Mouse (Mus musculus) right cerebral cortex, postnatal 4 days (tissue): ENCODE results near the gene Gm14685.
"Not testable (repeated sequence)": the region's sequence is repeated elsewhere in the genome, so short reads cannot be mapped to it uniquely, and the experiment has no call there.

Source experiments
- DNase-seq: peaks from one replicate; pipeline ENCODE4 v3.0.0-alpha.2; 2022

The Gm14685 gene

DNA sequence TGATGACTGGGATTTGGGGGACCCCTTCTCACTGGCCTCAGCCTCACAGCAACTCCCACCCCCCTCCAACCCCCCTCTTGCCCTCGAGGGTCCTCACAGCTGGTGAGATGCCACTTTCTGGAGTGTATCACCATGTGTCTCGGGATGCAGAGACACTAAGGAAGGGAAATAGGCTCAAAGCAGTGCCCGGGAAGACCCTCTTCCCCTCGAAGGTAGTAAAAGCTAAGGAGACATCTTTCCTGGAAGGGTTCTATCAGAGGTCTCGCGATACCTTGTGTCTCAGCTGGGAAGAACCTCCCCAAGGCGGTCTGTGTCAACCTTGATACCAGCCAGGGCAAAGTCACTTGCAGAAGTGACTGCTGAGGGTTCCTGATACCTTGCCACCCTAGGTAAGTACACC, at the start of gene Gm14685:
Gm14685 (plus strand) TSS at position 301 of the 400 bp plus-strand sequence.
- DNase-seq: not testable (repeated sequence)

DNA sequence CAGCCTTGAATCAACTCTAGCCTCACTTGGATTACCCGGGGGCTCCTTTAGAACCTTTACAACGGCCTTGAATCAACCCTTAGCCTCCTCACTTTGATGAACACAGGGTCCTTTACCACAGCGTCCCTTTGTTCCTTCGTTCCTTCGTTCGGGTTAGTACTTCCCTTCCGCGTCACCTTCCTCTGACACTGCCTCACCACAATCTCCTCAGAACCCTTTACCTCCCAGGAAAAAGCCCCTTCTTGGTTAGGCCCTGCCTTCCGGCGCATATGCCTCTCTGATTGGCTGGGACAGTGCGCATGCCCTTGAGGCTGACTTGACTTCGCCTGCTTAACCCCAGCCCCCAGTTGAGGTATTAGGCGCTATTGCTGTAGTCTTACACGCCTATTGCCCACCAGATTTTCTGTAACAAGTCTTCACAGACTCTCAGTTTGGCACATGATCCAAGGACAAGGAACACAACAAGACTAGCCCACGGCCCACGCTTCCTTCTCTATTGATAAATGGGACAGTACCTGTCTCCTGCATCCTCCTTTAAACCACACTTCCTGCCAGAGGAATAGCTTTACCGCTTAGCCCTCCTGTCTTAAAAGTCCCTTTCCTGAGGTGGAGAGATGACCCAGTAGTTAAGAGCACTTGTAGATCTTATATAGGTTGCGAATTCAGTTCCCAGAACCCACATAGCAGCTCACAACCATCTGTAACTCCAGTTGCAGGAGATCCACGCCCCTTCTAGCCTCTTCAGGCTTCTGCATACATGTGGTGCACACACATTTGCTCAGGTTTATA, 34.4 kb upstream of the Gm14685 start, which contains the start of gene Xlr4a:
Xlr4a (minus strand) TSS at position 212 of the 789 bp plus-strand sequence.
- DNase-seq: not testable (repeated sequence)

DNA sequence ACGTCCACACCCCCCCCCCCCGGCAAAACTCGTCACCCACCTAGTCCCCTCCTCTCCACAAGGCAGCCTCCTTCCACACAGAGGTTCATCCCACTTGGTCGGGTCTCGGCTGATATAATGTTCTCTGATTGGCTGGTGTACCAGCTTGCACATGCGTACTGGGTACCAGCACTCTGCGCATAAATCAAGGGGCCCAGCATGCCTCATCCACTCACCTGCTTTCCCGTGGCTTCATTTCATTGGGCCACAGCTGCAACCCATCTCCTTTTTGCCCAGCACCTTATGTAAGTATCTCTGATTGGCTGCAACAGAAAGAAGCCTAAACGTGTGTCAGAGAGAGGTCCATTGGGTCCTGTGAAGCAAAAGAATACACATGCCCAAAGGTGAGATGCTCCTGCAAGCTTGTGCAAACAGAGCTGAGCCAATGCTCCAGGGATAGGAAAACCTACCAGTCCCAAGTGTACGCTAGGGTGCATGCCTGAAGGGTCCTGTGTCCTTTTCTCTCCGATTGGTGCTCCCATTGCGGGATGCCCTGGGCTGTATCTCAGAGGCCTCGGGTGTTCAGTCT, 19.8 kb upstream of the Gm14685 start, which contains the start of gene Xlr3a:
Xlr3a (minus strand) TSS at position 155 of the 568 bp plus-strand sequence.
- not testable (repeated sequence) for DNase-seq

DNA sequence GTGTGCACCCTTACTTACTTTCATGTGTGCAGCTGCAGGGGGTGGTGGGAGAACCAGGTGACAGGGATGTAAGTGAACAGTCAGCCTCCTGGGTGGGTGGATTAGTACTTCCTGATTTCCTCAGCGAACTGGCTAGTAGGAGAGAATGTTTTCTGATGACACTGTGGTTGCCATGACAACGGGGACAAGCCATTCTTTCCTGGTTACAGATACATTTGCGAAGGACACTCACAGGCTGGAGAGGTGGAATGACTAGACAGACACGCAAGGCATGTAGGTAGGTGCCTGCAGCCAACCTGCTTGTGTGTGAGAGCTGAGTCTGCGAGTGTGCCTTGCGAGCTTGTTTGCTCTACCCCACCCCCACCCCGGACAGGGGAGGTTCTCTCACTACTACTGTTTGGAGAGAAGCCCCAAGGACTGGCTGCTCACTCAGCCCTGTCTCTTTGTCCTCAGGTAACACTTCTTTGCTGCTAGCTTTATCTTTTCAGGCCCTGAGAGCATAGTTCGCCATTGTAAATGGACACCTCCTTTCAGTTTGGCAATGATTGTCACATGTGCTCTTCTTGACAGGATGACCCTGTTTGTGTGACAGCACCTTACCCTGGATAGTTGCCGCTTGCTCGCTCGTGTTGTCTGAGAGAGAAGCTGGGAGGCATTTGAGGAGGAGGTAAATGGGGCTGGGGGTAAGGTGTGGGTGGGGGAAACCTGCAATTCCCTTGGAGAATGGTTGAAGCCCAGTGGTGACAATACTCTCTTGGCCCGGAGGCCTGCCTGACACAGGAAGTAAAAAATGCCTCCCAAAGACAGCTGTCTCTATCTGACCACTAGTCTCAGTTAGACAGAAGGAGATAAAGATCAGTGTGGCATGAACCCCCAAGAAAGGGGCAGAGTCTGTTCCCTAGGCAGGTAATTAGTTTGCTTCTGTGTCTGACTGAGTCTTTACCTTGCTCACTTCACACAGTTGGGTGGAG, 6.3 kb downstream of the Gm14685 start:
- not testable (repeated sequence) for DNase-seq

- not testable (repeated sequence) for DNase-seq
Measured at GRCm38 (mm10) chrX:73143218-73143618, 26.4 kb downstream of the Gm14685 start.

GRCm38 (mm10) chrX:73148496-73148895, 31.6 kb downstream of the Gm14685 start, which contains the start of gene Xlr5b:
TSS of gene Xlr5b (plus strand) at chrX:73148796.
- DNase-seq: not testable (repeated sequence)

DNA sequence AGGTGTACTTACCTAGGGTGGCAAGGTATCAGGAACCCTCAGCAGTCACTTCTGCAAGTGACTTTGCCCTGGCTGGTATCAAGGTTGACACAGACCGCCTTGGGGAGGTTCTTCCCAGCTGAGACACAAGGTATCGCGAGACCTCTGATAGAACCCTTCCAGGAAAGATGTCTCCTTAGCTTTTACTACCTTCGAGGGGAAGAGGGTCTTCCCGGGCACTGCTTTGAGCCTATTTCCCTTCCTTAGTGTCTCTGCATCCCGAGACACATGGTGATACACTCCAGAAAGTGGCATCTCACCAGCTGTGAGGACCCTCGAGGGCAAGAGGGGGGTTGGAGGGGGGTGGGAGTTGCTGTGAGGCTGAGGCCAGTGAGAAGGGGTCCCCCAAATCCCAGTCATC, 32.5 kb downstream of the Gm14685 start, which contains the start of gene DXBay18:
DXBay18 (minus strand) TSS at position 101 of the 400 bp plus-strand sequence.
- DNase-seq: not testable (repeated sequence)

- not testable (repeated sequence) for DNase-seq
Measured at GRCm38 (mm10) chrX:73176889-73177288, 60.0 kb downstream of the Gm14685 start, which contains the start of gene Spin2d. TSS of gene Spin2d (minus strand) at chrX:73176989.
